Mouse (Mus musculus) kidney, postnatal 25 days (tissue): ENCODE data around the gene Zfp341.
A peak's percentile ranks its signal among the peaks of the same experiment; 100 is the strongest.

ENCODE experiments used
- DNase-seq, 2 experiments: peaks; one replicate each; pipeline ENCODE4 v3.0.0; 2021; ENCODE audit warnings: mixed read lengths in 2 of 2

Gene Zfp341

DNA sequence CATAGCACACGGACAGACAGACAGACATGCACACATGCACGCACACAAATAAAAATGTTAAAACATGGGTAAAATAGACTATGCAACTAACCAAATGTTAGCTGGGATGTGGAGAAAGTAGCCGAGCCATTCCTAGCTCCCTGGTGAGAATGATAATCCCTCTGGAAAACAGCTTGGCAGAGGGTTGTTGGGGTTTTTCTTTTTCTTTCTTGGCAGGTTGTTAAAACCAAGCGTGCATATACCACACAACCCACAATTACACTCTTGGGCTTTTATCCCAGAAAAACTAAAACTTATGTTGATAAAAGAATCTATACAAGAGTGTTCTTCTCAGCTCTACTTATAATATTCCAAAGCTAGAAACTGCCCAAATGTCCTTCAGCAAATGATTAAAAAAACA, 24.0 kb upstream of the Zfp341 start:
- no peak for DNase-seq

DNA sequence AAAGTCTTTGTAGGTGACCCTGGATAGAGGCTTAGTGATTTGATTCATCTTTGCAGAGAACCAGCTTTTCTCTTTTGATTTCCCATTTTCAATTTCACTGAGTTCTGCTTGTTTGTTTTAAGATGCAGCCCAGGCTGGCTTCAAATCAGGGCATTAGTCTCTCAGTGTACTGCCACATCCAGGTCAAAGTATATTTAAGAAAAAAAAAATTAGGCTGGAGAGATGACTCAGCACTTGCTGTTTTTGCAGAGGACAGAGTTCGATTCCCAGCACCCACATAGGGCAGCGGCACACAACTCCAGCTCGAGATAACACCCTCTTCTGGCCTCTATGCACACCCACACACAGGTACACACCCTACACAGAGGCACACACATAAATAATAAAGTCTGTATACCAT, 21.9 kb upstream of the Zfp341 start:
- DNase-seq, result no peak

DNA sequence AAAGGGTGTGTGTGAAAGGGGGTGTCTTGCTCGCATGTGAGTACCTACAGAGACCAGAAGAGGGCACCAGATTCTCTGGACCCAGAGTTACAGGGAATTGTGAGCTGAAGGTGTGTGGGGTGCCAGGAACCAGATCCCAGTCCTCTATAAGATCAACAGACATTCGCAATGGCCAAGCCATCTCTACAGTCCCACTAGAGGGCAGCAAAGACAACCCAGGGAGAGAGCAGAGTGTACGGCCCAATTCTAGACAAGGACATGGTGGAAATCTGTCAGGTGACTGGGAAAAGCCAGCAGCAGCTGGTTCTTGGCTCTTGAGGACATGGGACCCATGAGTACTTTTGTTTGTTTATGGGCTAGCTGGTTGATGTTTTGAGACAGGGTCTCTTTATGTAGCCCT, 20.1 kb upstream of the Zfp341 start:
- peak; percentile 52 to 58 for DNase-seq

DNA sequence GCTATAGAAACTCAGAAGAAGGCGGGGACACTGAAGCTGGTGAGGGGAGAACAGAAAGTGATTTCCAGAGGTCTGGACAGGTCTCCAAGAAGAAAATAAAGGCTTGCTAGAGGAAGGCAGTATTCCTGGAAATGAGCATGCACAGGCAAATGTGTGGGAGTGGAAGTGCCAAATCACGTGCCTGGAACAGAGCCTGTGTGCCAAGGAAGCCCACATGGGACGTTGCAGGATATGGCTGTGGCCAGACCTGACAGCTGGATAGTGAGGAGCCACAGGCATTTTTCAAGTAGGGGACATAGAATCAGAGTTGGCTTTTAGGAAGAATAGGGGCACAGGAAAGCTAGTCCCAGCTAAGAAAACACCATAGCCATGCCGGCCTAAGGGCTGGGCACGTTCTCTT, 17.3 kb upstream of the Zfp341 start:
- no peak for DNase-seq

DNA sequence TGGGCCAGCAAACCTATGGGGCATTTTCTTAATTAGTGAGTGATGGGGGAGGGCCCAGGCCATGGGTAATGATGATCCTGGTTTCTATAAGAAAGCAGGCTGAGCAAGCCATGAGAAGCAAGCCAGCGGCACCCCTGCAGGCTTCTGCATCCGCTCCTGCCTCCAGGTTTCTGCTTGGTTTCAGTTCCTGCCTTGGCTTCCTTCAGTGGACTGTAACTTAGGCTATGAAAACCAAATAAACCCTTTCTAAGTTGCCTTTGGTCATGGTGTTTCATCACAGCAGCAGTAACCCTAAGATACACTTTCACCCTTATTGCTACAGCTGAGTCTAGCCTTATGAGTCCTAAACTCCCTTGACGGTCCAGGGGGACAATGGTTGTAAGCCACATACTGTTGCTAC, 15.7 kb upstream of the Zfp341 start:
- DNase-seq, result no peak

DNA sequence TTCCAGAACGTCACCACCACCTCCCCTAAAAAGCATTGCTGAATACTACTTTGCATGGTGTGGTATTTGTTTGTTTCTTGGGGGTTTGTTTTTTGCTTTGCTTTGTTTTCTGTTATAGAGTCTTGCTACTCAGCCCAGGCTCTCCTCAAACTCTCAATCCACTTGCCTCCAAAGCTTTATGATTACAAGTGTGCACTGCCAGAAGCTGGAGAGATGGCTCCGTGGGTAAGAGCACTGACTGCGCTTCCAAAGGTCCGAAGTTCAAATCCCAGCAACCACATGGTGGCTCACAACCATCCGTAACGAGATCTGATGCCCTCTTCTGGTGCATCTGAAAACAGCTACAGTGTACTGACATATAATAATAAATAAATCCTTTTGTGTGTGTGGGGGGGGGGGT, 12.5 kb upstream of the Zfp341 start:
- no peak for DNase-seq

DNA sequence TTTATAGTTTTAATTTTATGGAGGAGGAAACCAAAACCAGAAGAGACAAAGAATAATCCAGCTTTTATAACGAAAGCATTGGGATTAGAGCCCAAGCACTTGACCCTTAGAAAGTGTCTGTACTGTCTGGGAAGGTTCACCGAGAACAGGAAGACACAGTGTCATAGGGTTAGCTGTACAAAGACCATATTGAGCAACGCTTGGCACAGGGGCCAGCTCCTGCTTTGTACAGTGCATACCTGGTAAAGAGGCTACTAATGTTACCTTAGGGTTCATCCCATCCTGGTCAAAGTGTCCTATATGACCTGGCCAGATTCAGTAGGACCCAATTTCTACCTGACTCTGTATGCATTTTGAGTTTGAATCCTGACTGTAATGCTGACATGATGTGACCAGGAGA, 11.8 kb upstream of the Zfp341 start:
- peak; percentile 65 to 87 for DNase-seq

DNA sequence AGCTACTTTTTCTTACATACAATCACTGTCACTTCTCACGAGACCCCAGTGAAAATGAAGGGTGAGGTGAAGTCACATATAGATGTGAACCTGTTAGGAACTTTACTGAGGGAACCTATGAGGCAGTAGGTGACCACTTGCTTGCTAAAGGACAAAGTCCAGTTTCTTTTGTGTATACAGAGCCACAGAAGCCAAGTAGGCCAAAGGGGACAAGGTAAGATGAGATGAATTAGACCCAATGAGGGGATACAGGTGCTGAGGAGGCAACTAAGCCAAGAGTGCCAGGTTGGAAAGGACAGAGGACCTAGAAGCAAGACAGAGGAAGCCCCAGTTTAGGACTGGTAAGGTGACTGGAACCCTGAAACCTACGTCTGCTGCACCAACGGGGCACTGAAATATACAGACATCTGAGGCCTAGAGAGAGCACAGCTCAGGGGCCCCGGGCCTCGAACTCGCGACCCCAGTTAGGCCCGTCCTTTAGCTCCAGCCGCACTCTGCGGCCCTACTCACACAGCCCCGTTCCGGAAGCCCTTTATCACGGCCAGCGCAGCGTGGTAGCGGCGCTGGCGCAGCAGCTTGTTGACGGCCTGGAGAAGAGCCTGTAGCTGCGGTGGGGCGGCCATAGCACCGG, 10.0 kb upstream of the Zfp341 start:
- DNase-seq, result peak; percentile 35 to 55

DNA sequence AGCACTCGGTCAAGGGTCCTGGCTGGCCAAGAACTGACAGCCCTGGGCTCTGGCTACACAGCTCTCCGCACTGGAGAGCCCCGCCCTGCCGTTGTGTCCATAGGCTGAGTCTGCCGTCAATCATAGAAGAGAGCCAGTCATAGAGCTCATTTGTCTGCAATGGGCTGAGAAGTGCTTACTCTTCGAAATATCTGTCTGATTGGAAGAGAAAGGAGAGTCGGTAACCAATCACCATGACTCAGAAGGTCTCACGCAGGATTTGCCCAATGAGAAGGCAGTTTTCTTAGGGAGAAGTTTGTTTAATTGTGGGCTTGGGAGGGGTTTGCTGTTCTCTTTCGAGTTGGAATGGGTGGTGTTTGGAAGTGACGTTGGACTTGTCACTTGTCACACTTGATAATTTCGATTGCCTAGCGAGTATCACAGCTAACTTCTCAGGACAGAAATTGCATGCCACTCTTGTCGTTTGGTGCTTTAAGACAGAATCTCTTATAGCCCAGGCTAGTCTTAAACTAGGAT, 9.4 kb upstream of the Zfp341 start, which contains the start of gene Pxmp4:
Pxmp4 (minus strand) TSS at position 71 of the 516 bp plus-strand sequence.
- peak; percentile 99 to 100 for DNase-seq

DNA sequence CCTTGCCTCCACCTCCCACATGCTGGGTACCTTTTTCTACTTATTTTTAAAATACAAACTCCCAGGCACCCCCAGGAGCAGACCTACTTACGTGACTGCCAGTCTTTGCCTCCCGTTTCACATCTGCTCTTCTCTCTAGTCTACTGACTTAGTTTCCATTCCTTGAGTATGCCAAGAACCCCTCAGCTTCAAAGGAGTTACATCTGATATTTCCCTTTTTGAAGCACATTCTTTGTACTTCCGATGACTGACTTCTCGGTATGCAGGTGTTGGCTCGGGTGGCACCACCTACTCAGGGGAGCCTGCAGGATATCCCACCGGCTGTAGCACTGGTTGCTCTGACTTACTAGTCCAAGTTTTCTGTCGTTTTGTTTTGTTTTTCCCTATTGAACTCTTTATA, 8.9 kb upstream of the Zfp341 start:
- no peak for DNase-seq

DNA sequence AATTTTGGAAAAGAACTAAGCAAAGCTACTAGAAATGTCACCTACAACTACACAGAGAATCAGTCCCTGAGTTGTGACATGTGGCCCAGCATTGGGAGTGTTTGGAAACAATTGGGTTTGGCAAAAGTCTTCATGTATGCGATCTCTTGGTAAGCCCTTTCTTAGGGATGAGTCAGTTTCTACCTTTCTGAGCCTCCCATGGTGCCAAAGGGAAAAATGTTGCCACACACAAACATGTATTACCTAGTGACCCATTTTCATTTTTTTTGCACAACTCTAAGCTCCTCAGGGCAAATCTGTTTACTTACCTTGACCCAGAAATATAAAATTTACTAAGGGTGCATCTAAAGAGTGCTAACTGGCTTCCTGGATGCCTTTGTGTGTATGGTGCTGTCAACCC, 6.1 kb upstream of the Zfp341 start:
- DNase-seq, result no peak

DNA sequence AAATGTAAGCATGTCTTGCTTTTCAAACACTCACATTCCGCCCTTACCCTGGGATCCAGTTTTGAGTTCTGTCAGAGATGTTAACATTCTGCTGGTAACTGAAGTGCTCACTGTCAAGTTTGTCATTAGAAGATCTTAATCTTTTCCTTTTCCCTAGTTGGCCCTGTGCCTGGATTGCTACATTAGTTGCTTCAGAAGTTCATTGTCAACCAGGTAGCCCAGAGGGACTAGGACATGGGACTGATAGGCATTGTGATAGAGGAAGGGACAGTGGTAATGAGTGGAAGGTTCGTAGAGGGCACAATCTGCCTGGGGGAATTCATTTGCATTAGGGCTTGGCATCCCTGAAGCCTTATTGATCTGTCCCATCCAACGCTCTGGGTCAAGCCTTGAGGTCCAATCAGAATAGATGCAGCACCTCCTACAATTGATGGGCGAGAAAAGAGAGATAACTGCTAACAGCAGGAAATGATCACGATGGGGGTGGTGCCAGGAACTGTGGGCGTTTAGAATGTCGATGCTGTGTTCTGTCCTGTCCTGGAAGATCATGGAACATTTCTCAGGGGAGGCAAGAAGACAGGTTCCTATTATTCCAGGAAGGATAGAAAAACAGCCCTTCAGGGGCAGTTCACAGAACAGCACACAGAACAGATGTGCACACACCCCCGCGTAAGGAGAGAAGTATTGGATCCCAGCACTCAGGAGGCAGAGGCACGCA, 3.9 kb upstream of the Zfp341 start:
- DNase-seq, result no peak

DNA sequence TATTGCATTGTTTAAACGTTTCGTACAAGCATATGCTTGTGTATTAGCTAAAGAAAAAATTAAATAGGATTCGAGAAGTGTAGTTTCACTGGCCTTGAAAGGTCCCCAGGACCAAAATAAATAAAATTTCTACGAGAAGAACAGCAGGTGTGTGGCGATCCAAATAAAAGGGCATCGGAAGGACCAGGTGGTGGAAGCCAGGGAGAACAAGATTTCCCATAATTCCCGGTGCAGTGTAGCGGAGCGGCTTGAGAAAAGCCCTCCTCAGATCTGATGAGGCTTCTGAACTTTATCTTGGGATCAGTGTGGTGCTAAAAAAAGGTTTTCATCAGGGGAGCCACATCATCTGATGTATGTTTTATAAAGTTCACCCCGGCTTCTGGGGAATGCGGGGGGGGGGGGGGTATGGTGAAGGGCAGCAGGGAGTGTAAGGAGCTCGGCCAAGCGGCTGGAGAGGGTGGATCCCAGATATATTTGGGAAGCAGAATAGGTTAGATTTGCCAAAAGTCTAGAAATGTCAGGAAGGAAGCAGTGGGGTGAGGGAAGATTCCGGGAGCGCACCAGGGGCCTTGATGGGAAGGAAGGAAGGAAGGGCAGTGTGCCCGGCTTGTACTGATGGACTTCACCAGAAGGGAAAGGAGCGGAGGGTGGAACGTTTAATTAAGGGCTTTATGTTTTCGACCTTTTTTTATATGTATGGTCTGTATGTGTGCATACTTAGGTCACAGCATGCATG, 1.9 kb downstream of the Zfp341 start:
- peak; percentile 28 to 50 for DNase-seq

DNA sequence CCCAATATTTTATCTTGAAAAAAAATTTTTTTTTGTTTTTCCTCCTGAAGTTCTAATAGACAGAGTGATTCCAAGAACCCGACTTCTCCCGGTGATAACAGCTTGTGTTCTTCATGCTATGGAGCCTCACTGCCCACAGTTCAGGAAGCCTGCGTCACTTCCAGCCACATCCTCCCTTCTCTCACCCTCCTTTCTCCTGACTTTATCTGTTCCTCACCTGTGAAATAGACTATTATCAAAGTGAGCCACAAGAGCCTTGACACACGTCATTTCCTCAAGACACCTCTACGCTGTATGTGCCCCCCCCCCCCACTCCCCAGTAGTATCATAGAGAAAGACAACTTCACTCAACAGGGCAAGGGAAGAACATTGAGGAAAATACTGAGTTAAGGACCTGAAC, 2.6 kb downstream of the Zfp341 start:
- no peak for DNase-seq

DNA sequence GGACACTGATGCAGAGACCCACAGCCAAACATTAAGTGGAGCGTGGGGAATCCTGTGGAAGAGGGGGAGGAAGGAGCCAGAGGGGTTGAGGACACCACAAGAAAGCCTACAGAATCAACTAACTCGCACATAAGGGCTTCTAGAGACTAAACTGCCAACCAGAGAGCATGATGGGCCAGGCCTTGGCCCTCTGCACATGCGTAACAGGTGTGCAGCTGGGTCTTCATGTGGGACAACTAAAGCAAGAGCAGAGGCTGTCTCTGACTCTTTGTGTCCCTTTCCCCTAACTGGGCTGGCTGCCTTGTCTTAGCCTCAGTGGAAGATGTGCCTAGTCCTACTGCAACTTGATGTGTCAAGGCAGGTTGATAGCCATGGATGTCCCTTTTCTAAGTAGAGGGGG, 4.0 kb downstream of the Zfp341 start:
- DNase-seq, result no peak

DNA sequence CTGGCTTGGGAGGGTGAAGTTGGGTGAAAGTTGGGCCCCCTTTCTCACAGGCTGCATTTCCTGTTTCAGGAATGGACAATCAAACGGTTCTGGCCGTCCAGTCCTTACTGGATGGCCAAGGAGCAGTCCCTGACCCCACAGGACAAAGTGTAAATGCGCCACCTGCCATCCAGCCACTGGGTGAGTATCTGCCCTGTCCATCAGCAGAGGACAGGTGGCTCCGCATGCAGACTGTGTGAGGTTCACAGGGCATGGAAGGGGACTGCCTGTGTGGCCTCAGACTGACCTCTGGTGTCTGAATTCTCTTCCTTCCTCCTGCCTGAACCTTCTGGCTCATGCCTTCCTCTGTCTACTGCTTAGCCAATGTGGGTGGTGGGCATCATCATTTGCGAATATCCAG, 8.6 kb downstream of the Zfp341 start:
- peak; percentile 38 to 75 for DNase-seq

DNA sequence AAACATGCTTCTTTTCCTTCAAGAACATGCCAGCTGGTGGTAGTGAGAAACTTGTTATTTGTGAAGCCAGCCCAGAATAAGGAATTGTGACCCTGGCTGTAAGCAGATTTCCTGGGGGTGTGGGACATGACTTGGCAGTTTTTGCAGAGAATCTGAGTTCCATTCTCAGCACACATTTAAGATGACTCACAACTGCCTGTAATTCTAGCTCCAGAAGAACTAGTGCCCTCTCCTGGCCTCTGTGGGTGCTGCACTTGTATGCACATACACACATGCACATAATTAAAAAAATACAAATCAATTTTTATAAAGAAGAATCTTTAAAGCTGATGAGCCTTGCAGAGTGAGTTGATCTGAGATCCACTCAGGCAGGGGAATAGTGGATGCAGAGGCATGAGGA, 11.0 kb downstream of the Zfp341 start:
- no peak for DNase-seq

DNA sequence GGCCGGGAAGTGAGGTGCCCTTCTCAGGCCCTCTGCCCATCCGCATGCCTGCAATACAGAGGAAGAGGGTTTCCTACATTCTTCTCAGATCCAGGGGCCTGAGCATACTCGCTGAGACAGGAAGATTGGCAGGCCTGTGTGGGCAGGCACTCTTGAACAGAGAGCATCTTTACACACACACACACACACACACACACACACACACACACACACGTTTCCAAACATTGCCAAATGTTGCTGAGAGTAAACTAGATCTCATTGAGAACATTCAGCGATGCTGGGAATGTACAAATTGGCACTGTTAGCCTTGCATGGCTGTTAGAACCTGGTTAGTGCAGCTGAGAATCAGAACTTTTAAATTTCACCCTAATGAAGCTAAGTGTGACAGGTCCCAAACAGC, 17.4 kb downstream of the Zfp341 start:
- no peak for DNase-seq

DNA sequence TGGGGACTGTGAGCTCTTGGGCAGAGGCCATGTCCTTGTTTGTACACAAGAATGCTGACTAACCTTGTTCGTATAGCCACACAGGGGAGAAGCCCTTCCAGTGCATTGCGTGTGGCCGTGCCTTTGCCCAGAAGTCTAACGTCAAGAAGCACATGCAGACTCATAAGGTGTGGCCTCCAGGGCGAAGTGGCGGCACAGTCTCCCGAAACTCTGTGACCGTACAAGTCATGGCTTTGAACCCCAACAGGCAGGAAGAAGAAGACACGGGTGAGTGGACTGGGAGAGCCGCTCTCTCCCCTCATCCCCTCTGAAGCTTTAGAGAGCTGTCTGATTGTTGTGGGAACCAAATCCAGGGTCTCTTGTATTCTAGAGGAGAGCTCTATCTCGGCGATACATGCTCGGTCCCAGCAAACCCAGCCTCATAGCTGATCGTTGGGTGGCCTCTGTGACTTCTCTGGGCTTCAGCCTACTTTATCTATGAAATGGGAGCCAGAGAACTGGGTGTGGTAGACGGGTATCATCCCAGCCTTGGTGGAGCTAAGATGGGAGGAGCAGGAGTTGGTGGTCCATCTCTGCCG, 19.2 kb downstream of the Zfp341 start:
- no peak for DNase-seq

DNA sequence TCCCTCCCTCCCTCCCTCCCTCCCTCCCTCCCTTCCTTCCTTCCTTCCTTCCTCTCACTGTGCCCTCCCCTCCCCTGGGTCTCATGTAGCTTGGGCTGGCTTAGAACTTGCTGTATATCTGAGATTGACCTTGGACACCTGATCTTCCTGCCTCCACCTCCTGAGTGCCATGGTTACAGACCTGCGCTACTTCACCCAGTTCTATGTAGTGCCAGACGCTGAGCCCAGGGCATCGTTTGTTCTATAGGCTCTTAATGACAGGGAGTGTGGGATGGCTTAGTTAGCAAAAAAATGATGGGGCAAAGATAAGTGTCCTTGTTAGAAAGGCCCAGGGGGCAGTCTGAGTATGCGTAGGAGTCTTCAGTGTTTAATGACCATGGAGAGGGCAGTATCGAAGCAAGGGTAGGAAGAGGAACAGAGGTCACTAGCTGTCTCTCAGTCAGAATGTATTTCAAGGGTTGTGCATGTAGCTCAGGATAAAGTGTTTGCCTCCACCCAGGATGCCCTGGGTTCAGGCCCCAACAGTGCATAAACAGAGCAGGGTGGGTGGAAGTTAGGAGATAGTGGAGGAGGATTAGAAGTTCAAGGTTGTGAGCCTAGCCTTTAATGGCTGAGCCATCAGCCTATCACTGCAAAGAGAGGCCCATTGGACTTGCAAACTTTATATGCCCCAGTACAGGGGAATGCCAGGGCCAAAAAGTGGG, 20.1 kb downstream of the Zfp341 start:
- no peak for DNase-seq

DNA sequence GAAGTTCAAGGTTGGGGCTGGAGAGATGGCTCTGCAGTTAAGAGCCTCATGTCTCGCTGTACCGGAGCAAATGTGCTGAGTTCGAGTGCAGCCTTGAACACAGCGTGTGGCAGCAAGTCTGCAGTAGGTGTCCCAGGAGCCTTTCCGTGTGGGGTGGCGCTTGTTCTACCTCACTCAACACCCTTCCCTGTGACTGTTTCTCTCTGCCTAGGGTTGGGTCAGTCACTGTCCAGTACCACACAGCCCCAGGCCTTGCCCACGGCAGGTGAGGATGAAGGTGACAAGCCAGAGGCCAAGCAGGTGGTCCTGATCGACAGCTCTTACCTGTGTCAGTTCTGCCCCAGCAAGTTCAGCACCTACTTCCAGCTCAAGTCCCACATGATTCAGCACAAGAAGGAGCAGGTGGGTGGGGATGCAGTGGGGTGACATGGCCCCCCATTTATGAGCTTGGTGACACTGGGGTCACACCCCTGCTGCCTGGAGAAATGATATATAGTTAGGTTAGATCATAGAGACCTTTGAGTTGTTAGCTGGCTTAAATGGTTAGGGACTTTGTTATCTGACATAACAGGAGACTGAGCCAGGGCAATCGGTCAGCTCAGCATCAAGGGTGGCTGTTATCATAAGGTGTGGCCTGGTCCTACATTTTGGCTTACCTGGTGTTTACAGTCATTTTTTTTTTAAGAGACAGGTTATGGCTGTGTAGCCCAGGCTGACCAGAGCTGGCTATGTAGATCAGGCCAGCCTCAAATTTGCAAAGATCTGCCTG, 21.0 kb downstream of the Zfp341 start:
- DNase-seq, result no peak

DNA sequence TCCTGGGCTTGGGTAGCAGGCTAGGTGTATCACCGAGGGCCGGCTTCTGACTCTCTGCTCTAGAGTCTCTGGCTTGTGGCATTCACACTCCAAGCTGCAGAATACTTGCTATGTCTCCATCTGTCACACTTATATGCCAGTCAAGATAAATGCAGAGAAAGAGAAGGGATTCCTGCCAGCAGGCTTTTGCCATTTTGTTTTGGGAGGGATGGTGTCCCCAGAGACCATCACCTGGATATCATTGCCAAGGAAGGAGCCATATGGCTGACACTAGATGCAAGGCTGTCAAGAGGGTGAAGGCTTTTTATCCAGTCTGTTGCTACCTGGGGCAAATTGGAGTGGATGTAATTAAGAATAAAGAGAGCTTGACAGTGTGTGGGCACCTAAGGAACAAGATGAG, 22.7 kb downstream of the Zfp341 start:
- no peak for DNase-seq
